ENCODE assay signal across 19 mouse cellular contexts in genomic region chr14:74093016-74093415, GRCm38 (mm10).
DNase-seq lines count a peak whose midpoint lies in the region; TF ChIP-seq lines count a peak whose summit lies in the region.
"Had no signal": no experiment of that assay in that cellular context is flagged by ENCODE, and none has a peak within 500 bp of the region (broad histone marks: within the 10 kb centered on the region; RNA-seq: fewer than 3 reads in every experiment).

No protein-coding gene starts in this region.

- 66% methylated on average over 2 of the region's 2 CpGs for WGBS in kidney, adult 2 months

- TF ChIP-seq CTCF in kidney, adult 2 months (conservative IDR thresholded peaks at IDR 0.05; ENCODE audit: insufficient read depth, insufficient read length, low read depth, low read length) = no peak
- no peak for TF ChIP-seq CTCF in left cerebral cortex, adult 2 months (IDR thresholded peaks at IDR 0.05)

- DNase-seq in kidney, adult 2 months = peak; percentile 31
- no peak for DNase-seq in kidney, adult 11 months
- DNase-seq in lung, postnatal 10 days = peak; percentile 3
- no peak for DNase-seq in lung, postnatal 4 days
- DNase-seq in embryo, embryonic 11 days = peak; percentile 10
- DNase-seq in kidney, postnatal 4 days = peak; percentile 4 to 19
- DNase-seq in left cerebral cortex, adult 2 months (ENCODE audit: extremely low spot score in 1 of 2, low spot score in 2 of 2) = no peak
- DNase-seq in ovary, postnatal 10 days (ENCODE audit: low spot score) = no peak
- DNase-seq: adrenal gland, postnatal 10 days; cerebellum, adult 18-20 months; cerebellum, postnatal 14 days; gastrocnemius, postnatal 36 days; layer of hippocampus, postnatal 36 days; liver, embryonic 13.5 days; lung, embryonic 14.5 days; thymus, postnatal 14 days had no signal

- no peak overlapping the region for H3K27ac ChIP-seq in kidney, adult 2 months (ENCODE audit: insufficient read depth, low read depth, low read length)
- H3K27ac ChIP-seq in left cerebral cortex, adult 2 months = no peak overlapping the region
- H3K27ac ChIP-seq: forebrain, embryonic 15.5 days; limb, embryonic 12.5 days; liver, embryonic 13.5 days; macrophage had no signal

- H3K27me3 ChIP-seq in kidney, adult 2 months (replicated peaks; ENCODE audit: control insufficient read depth, insufficient read depth, low read length) = no peaks in the 10 kb centered on the region
- H3K27me3 ChIP-seq: forebrain, embryonic 15.5 days; limb, embryonic 12.5 days; liver, embryonic 13.5 days had no signal

- no peak for TF ChIP-seq POLR2A in kidney, adult 2 months (IDR thresholded peaks at IDR 0.05; ENCODE audit: low read depth, low read length)

- no peaks in the 10 kb centered on the region for H3K4me1 ChIP-seq in kidney, adult 2 months (ENCODE audit: control insufficient read depth, insufficient read depth, low read length)
- H3K4me1 ChIP-seq: forebrain, embryonic 15.5 days; limb, embryonic 12.5 days; liver, embryonic 13.5 days had no signal

- no peak overlapping the region for H3K4me3 ChIP-seq in kidney, adult 2 months (ENCODE audit: insufficient read depth, low read depth, low read length)
- H3K4me3 ChIP-seq in left cerebral cortex, adult 2 months = no peak overlapping the region
- H3K4me3 ChIP-seq: forebrain, embryonic 15.5 days; limb, embryonic 12.5 days; liver, embryonic 13.5 days had no signal

- intact Hi-C loops in left cerebral cortex, adult 2 months (cut with DNase I) = no loop called here

- no peaks in the 10 kb centered on the region for H3K36me3 ChIP-seq in kidney, adult 2 months (ENCODE audit: control insufficient read depth, insufficient read depth, low read length)
- H3K36me3 ChIP-seq: forebrain, embryonic 15.5 days; limb, embryonic 12.5 days; liver, embryonic 13.5 days had no signal

Comparison
In these comparisons a context has a peak if more than half of its experiments do, and no peak if none do; other contexts are left out.
1. DNase-seq: peak in kidney, adult 2 months (single experiment), lung, postnatal 10 days (single experiment), embryo, embryonic 11 days (single experiment) and kidney, postnatal 4 days (2 of 2); none in kidney, adult 11 months (single experiment), lung, postnatal 4 days (0 of 2), left cerebral cortex, adult 2 months (0 of 2) and ovary, postnatal 10 days (single experiment).